Mouse (Mus musculus) neural tube, embryonic 15.5 days (tissue): Measurements from ENCODE around the gene Pnpo. TPM values are rescaled to one million over a fixed set of nuclear protein-coding genes. Genes with fewer than 3 reads are reported as not detected.

Experiments
- ATAC-seq: fragments of 200-750 bp; cut with Nextera tagmentation; 2 replicates; pipeline ENCODE4 v1.8.0; 2017; ENCODE audit warnings: mild to moderate bottlenecking, moderate TSS enrichment, moderate library complexity; ENCODE audit not compliant: low FRiP score
- H3K27ac ChIP-seq: fragments of 300-500 bp; sonication (generic); replicated peaks from 2 replicates; pipeline ENCODE4 v1.5.1; 2015; ENCODE audit warnings: mild to moderate bottlenecking, inconsistent platforms
- H3K27me3 ChIP-seq: fragments of 300-500 bp; sonication (generic); replicated peaks from 2 replicates; pipeline ENCODE4 v1.6.1; 2015; ENCODE audit warnings: inconsistent platforms
- H3K36me3 ChIP-seq: fragments of 300-500 bp; sonication (generic); 2 replicates; pipeline ENCODE4 v1.6.1; 2015; ENCODE audit warnings: inconsistent platforms
- H3K4me1 ChIP-seq: fragments of 300-500 bp; sonication (generic); 2 replicates; pipeline ENCODE4 v1.6.1; 2015; ENCODE audit warnings: inconsistent platforms
- H3K4me2 ChIP-seq: fragments of 300-500 bp; sonication (generic); 2 replicates; pipeline ENCODE4 v1.6.1; 2015; ENCODE audit warnings: inconsistent platforms, mild to moderate bottlenecking, moderate library complexity
- H3K4me3 ChIP-seq: fragments of 300-500 bp; sonication (generic); replicated peaks from 2 replicates; pipeline ENCODE4 v1.5.1; 2015; ENCODE audit warnings: mild to moderate bottlenecking, inconsistent platforms
- H3K9ac ChIP-seq: fragments of 300-500 bp; sonication (generic); replicated peaks from 2 replicates; pipeline ENCODE4 v1.6.1; 2015; ENCODE audit warnings: mild to moderate bottlenecking, inconsistent platforms
- H3K9me3 ChIP-seq: fragments of 300-500 bp; sonication (generic); replicated peaks from 2 replicates; pipeline ENCODE4 v1.6.1; 2016; ENCODE audit warnings: inconsistent platforms
- WGBS: fragments of 180-500 bp; shearing (Covaris S2); methylation state at CpG from one replicate; pipeline ENCODE4 v1.1.7; 2015; ENCODE audit warnings: mixed read lengths; 5-methylcytosine and 5-hydroxymethylcytosine counted together
- polyA plus RNA-seq: library from polyadenylated mRNA; unstranded; fragments of >200 nt; fragmentation: Nextera tagmentation; extraction: Ambion mirVana; gene quantifications from 2 replicates; pipeline ENCODE4 v1.2.1, GENCODE M21; 2015

Gene Pnpo
- polyA plus RNA-seq, 1 experiment from 2014 or later, result 30.8 TPM

DNA sequence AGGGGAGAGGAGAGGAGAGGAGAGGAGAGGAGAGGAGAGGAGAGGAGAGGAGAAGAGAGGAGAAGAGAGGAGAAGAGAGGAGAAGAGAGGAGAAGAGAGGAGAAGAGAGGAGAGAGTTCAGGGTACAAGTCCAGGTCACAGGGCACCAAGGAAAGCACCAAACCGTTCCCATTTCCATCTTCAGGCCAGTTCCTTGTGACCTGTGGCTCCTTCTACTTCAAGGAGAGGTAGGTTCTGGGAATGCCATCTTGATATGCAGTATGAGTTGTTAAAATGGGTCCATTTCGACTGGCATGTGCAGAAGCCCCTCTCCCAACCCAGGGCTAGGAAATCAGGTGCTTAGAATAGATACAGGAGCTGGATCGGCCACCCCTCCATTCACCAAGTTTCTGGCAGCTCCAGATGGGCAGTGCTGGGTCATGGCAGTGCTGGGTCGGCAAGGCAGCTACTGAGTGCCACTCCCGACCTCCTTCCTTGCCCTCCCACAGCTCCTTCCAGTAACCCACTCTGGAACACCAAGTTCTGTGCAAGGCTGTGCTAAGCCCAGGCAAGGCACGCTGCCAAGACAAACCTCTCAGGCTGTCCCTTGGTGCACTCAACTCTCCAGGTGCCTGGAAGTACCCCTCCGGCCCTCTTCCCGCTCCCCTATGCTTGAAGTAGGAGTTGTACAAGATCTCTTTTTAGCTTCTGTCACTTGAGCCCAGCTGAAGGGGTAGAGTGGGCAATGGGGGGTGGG is 12.3 kb downstream of the Pnpo start:
- H3K4me2 ChIP-seq, result no peak overlapping the region
- 73% methylated on average over 8 of the region's 8 CpGs for WGBS

DNA sequence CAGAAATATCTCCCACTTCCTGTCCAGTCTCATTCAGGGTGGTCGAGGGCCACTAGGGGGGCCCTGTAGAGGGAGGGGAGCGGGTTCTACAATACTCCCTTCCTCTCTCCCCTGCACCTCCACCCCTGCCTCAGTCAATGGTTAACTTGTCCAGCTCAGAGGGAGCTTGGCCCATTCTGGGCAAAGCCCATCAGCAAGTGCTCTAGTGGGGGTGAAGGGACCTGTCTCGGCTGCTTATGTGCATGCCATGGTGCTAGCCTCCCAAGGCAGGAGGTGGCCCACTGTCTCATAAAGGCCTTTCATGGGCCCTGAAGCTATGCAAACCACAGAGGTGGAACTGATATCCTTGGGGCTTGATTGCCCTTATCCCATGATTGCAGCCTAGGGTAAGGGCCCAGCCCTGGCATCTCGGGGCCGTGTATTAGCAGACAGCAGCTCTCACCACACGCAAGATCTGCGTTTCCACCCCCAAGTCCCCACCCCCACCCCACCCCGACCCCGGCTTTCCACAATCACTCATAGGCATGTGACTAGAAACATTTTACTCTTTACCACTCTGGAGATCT is 13.9 kb downstream of the Pnpo start:
- 67% methylated on average over 9 of the region's 9 CpGs for WGBS
- no peak overlapping the region for H3K27ac ChIP-seq
- no peak overlapping the region for H3K4me2 ChIP-seq
- no peaks in the 10 kb centered on the region for H3K36me3 ChIP-seq
- no peaks in the 10 kb centered on the region for H3K4me1 ChIP-seq
- H3K9ac ChIP-seq, result no peak overlapping the region
- no peak for ATAC-seq
- H3K9me3 ChIP-seq, result no peaks in the 10 kb centered on the region
- H3K27me3 ChIP-seq, result peaks cover 22% of the 10 kb centered on the region
- no peak overlapping the region for H3K4me3 ChIP-seq

More for the DNA sequence above, 12.3 kb downstream of the Pnpo start:
- Histone ChIP-seq H3K4me3 (no peak overlapping the region), H3K27ac (no peak overlapping the region), H3K4me1 (no peaks in the 10 kb centered on the region), H3K9me3 (no peaks in the 10 kb centered on the region), H3K9ac (no peak overlapping the region), H3K27me3 (peaks cover 22% of the 10 kb centered on the region), H3K36me3 (no peaks in the 10 kb centered on the region)
- ATAC-seq, result no peak

DNA sequence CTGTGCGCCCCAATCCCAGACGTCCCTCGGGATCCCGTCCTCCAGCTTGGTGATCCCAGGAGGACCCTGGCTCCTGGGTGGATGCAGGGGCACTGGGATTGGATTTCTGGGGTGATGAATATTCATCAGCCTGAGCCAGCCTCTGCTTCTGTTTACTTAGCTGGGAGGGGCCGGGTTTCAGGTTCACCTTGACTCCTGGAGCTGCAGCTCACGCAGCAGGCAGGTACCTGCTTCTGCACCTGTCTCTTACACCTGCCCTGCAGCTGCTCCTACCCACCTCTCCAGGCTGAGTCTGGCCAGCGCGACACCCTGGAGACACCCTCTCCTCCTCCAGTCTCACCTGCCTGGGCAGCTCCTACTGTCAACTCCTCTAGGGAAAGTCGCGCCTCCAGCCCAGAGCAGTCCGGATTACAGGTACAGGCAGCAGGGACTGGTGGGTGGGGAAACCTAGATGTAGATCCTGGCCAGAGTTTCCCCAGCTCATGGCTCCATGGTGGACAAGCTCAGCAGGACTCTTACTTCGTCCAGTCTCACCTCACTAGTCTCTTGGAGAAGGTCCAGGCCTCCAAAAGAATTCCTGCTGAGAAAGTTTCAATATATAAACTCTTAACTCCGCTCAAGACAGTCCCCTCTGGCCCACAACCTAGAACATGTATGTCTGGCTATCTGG is 14.6 kb downstream of the Pnpo start:
- peaks cover 22% of the 10 kb centered on the region for H3K27me3 ChIP-seq
- H3K9ac ChIP-seq, result no peak overlapping the region
- no peaks in the 10 kb centered on the region for H3K4me1 ChIP-seq
- H3K4me2 ChIP-seq, result no peak overlapping the region
- no peak overlapping the region for H3K27ac ChIP-seq
- H3K9me3 ChIP-seq, result no peaks in the 10 kb centered on the region
- no peaks in the 10 kb centered on the region for H3K36me3 ChIP-seq
- 18% methylated on average over 13 of the region's 13 CpGs for WGBS
- H3K4me3 ChIP-seq, result no peak overlapping the region
- ATAC-seq, result no peak

DNA sequence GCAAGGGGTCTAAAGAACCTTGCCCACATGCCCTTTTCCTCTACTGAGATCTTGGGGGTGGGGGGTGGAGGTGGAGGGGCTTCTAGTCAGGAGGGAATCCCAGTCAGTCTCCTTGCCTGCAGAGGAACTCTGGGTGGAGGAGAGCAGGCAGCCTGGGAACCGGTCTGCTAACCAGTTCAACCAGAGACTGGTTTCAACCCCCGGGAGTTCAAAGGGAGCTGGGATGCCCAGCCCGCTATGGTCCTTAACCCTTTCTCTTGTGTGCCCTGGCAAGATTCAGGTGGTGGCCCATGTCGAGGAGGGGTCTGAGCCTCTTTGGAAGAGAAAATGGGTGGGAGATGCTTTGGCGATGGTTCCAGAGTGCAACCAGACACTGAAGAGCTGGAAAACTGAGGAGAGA is 15.1 kb downstream of the Pnpo start:
- H3K27me3 ChIP-seq, result peaks cover 22% of the 10 kb centered on the region
- no peaks in the 10 kb centered on the region for H3K4me1 ChIP-seq
- no peaks in the 10 kb centered on the region for H3K9me3 ChIP-seq
- H3K4me3 ChIP-seq, result no peak overlapping the region
- no peak overlapping the region for H3K4me2 ChIP-seq
- H3K9ac ChIP-seq, result no peak overlapping the region; the same call in 1 of the 2 replicates
- H3K36me3 ChIP-seq, result no peaks in the 10 kb centered on the region
- 9% methylated on average over 5 of the region's 5 CpGs for WGBS
- H3K27ac ChIP-seq, result no peak overlapping the region
- ATAC-seq, result no peak

DNA sequence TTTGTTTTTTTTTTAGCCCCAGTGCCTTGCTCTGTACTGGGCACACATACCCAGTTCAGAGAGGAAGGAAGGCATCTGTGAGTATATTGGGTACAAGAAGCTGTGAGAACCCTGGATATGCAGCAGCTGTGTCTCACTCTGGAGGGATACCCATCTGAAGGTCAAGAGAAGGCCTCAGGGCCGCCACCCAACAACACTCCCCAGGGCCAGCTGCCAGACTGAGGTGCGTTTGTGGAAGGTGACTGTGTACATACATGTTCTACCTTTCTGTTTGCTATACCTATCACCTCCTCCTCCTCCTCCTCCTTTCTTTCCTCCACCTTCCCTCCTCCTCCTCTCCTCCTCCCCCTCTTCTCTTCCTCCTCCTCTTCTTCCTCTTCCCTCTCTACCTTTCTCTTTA is 15.7 kb downstream of the Pnpo start, which contains the start of gene Prr15l:
Gene Prr15l (plus strand): TSS at position 17 of the 400 bp plus-strand sequence.
- 92% methylated on average over 2 of the region's 2 CpGs for WGBS
- no peaks in the 10 kb centered on the region for H3K4me1 ChIP-seq
- H3K4me2 ChIP-seq, result no peak within 1 kb of the TSS
- H3K27ac ChIP-seq, result no peak within 1 kb of the TSS
- H3K27me3 ChIP-seq, result peaks cover 22% of the 10 kb centered on the region
- H3K9ac ChIP-seq, result no peak within 1 kb of the TSS; the same call in 1 of the 2 replicates
- no peak within 1 kb of the TSS for H3K4me3 ChIP-seq
- no peak for ATAC-seq
- H3K9me3 ChIP-seq, result no peaks in the 10 kb centered on the region
- no peaks in the 10 kb centered on the region for H3K36me3 ChIP-seq

DNA sequence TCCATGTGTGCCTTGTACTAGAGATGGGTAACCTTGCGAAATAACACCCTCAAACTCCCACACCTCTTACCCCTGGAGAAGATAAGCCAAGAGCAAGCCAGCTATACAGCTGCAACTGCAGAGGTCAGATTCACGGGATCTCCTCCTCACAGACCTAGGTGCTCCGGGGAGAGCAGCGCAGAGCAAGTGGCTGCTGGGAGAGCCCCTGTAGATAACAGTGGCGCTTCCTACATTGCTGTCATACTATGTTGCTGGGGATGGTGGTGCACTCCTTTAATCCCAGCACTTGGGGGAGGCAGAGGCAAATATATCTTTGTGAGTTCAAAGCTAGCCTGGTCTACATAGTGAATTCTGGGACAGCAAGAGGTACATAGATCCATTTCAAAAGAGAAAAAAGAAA is 17.2 kb downstream of the Pnpo start:
- no peaks in the 10 kb centered on the region for H3K4me1 ChIP-seq
- no peak overlapping the region for H3K9ac ChIP-seq
- H3K4me3 ChIP-seq, result no peak overlapping the region
- H3K27me3 ChIP-seq, result peaks cover 22% of the 10 kb centered on the region
- H3K27ac ChIP-seq, result no peak overlapping the region
- no peaks in the 10 kb centered on the region for H3K36me3 ChIP-seq
- H3K4me2 ChIP-seq, result no peak overlapping the region
- no peaks in the 10 kb centered on the region for H3K9me3 ChIP-seq
- ATAC-seq, result no peak
- WGBS, result 81% methylated on average over 5 of the region's 5 CpGs

DNA sequence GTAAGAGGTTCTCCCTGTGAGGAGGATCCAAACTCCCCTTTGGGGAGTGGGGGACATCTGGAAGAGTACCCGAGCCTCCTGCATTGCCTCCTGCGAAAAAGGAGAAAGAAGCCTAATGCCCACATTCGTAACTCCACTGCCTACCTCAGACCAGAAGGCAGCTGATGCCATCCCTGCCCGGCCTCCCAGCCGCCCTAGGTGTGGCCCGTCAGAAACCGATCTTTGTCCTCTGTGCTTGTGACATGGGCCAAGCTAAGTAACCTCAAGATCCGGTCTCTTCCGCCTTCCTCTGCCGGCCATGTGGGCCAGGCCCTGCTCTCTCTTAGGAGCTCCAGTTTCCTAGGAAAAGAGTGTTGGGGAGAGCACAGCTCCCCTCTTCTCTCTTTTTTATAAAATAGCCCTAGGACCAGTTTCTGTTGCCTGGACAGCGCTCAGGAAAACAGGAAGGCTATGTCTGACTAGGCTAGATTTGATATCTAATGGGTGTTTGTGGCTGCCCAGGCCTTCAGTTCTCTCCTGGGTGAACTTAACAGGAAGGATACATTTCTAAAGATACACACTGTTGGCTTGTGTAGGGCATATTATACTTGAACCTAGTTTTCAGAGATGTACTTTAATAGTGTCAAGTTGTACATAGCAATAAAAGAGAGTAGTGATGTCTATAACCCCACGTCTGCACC is 18.2 kb downstream of the Pnpo start:
- 90% methylated on average over 12 of the region's 12 CpGs for WGBS

DNA sequence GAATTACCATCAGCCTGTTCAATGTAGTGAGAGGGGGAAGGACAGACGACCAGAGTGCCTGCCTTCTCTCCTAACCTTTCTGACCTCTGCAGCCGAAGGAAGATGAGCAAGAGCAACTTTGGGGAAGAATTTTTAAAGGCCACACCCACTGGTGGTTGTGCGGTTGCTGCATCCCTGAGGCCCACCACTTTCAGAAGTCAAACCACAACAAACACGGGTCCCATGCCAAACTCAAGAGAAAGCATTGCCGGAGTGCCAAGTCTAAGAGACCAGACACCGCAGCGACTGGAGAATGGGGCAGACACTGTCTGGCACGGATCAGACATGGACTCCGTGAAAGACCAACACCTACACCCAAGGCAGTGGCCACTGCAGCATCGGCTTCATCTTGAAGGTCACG is 18.9 kb downstream of the Pnpo start:
- Histone ChIP-seq H3K4me3 (no peak overlapping the region), H3K9me3 (no peaks in the 10 kb centered on the region), H3K27me3 (peaks cover 21% of the 10 kb centered on the region), H3K36me3 (no peaks in the 10 kb centered on the region), H3K4me1 (no peaks in the 10 kb centered on the region), H3K9ac (no peak overlapping the region), H3K27ac (no peak overlapping the region), H3K4me2 (no peak overlapping the region)
- WGBS, result 85% methylated on average over 11 of the region's 11 CpGs
- no peak for ATAC-seq

More for the DNA sequence above, 18.2 kb downstream of the Pnpo start:
- Histone ChIP-seq H3K4me3 (no peak overlapping the region), H3K4me2 (no peak overlapping the region), H3K27me3 (peaks cover 22% of the 10 kb centered on the region), H3K4me1 (no peaks in the 10 kb centered on the region), H3K36me3 (no peaks in the 10 kb centered on the region), H3K9ac (no peak overlapping the region), H3K9me3 (no peaks in the 10 kb centered on the region), H3K27ac (no peak overlapping the region)
- no peak for ATAC-seq

DNA sequence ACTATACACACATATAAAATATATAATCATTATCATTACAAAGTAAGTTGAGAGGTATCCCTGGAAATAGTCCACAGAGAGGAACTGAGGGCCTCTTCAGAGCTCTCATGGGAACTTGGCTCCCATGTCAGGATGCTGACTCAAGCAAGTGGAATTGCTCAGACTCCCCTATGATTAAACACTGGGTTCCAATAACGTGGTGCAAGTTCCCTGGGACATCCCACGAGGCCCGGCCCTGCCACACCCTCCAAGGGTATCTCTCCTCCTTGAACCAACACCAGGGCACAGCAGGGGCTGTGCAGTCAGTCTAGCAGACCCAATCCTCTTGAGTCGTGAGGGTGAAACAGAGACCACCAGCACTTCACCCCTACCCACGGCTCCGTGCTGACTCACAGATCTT is 24.8 kb downstream of the Pnpo start:
- no peak overlapping the region for H3K9ac ChIP-seq
- H3K27ac ChIP-seq, result no peak overlapping the region
- H3K27me3 ChIP-seq, result no peaks in the 10 kb centered on the region
- H3K4me1 ChIP-seq, result peaks cover 19% of the 10 kb centered on the region
- no peak overlapping the region for H3K4me3 ChIP-seq
- WGBS, result 59% methylated on average over 6 of the region's 6 CpGs
- H3K4me2 ChIP-seq, result no peak overlapping the region
- ATAC-seq, result no peak
- no peaks in the 10 kb centered on the region for H3K9me3 ChIP-seq
- H3K36me3 ChIP-seq, result no peaks in the 10 kb centered on the region

DNA sequence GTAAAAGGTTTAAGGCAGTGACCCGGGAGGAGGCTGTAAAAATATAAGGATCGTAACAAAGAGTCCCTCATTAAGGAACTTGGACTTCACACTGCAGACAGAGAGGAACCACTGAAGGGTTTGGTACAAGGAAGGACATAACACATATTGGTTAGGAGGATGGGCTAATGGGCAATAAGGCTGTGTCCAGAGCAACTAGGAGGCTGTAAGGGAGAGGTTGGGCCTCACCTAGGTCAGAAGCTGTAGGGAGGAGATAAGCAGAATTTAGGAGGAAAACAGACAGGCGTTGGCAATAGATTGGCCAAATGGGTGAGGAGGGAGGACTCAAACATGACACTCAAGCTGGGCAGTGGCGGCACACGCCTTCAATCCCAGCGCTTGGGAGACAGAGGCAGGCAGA is 26.4 kb downstream of the Pnpo start:
- ATAC-seq, result no peak
- no peak overlapping the region for H3K4me3 ChIP-seq
- 91% methylated on average over 6 of the region's 6 CpGs for WGBS
- H3K9ac ChIP-seq, result no peak overlapping the region
- no peak overlapping the region for H3K27ac ChIP-seq
- no peaks in the 10 kb centered on the region for H3K27me3 ChIP-seq
- H3K4me1 ChIP-seq, result peaks cover 19% of the 10 kb centered on the region
- H3K9me3 ChIP-seq, result no peaks in the 10 kb centered on the region
- H3K36me3 ChIP-seq, result no peaks in the 10 kb centered on the region
- H3K4me2 ChIP-seq, result no peak overlapping the region

DNA sequence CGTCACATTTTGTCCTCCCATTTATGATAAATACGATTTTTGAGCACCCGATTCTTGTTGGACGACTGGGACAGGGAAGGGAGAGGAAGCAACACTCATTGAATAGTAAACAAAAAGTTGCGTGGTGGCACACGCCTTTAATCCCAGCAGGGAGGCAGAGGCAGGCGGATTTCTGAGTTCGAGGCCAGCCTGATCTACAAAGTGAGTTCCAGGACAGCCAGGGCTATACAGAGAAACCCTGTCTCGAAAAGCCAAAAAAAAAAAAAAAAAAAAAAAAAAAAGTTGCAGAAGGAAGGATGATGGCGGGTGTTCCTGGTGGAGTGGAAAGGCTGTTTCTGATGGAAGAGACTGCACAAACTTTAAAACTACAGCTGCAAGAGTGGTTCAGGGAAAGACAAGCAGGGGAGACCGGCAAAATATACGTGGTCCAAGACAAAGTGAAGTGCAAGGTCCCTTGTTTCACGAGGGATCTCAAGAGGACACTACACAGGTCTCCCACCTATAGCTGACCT is 26.8 kb downstream of the Pnpo start:
- peak; percentile 5; the same call in 1 of the 2 replicates for ATAC-seq
- peaks cover 19% of the 10 kb centered on the region for H3K4me1 ChIP-seq
- WGBS, result 34% methylated on average over 13 of the region's 13 CpGs
- H3K9ac ChIP-seq, result no peak overlapping the region; the same call in 1 of the 2 replicates
- peak overlapping the region; percentile 98 for H3K4me2 ChIP-seq
- H3K36me3 ChIP-seq, result no peaks in the 10 kb centered on the region; the same call in 1 of the 2 replicates
- H3K27me3 ChIP-seq, result no peaks in the 10 kb centered on the region
- H3K4me3 ChIP-seq, result peak overlapping the region; percentile 83
- no peak overlapping the region for H3K27ac ChIP-seq
- no peaks in the 10 kb centered on the region for H3K9me3 ChIP-seq
